Mouse (Mus musculus) c-Kit-positive CD71-positive TER-119-negative erythroid progenitor cells, embryonic 14.5 days (primary cell): Measurements from ENCODE around the gene Rce1.
"Not testable (repeated sequence)": the region's sequence is repeated elsewhere in the genome, so short reads cannot be mapped to it uniquely, and the experiment has no call there.

Source experiments
- DNase-seq: peaks from one replicate; pipeline ENCODE4 v3.0.0-alpha.2; 2013; ENCODE audit warnings: low read depth

Rce1 gene

DNA sequence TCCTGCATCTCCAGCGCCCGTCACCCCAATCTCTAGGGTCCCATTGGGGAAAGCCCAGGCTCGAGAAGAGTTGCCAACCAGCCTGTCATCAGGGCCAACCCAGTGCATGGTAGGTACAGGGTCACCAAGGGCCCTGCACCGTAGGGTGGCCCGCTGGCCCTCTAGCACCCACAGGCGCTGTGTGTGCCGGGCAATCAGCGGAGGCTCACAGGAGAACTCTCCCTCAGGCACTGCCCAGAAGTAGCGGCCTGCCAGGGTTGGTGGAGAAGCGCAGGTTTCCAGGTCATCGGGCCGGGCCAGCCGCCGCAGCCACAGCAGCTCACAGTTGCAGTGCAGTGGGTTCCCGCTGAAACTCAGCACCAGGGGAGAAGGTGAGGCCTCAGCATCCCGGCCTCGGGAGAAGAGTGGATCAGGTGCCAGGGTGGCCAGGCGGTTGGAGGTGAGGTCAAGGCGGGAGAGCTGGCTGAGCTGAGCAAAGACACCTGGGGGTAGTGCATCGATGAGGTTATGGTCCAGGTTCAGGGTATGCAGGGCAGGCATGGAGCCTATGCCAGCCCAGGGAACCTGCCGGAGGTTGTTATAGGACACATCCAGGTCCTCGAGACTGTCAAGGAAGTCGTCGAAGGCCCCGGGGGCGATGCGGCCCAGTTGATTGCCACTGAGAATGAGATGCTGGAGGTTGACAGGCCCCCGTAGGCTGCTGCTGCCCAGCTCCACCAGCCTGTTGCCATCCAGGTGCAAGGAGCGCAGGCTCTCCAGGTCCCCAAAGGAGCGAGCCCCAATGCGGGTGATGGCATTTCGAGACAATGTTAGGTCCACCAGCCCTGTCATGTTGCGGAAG, 11.8 kb downstream of the Rce1 start:
- DNase-seq: no peak

DNA sequence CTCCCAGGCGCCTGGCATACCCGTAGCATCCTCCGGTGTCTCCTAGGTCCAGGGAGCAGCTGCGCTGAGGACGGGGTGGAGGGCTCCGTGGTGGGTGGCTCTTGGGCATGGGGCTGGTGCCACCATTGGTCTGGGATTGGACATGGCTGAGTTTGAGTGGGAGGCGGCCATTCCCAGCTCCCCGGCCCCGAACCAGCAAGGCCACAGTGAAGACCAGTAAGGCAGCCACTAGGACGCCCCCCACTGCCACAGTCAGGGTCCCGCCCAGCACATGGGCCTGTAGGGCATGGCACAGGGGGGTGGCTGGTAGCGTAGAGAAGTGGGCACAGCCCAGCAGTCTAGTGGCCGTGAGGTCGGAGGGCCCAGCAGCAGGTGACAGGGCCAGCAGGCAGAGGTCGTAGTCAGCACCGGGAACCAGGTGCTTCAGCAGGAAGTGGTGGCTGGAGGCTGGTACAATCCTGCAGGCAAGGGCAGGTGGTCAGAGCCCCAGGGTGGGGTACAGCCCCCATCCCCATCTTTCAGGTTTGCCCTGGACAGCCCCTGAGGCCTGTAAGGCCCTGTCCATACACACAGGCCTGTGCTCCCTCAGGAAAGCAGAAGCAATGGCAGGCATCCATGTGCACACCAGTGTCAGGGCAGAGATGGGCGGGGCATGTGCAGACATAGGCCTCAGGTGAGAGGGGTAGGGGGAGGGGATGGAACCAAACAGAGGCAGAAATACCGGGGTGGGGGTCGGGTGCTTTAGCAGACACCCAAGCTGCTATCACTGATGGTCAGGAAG, 13.1 kb downstream of the Rce1 start:
- no peak for DNase-seq

DNA sequence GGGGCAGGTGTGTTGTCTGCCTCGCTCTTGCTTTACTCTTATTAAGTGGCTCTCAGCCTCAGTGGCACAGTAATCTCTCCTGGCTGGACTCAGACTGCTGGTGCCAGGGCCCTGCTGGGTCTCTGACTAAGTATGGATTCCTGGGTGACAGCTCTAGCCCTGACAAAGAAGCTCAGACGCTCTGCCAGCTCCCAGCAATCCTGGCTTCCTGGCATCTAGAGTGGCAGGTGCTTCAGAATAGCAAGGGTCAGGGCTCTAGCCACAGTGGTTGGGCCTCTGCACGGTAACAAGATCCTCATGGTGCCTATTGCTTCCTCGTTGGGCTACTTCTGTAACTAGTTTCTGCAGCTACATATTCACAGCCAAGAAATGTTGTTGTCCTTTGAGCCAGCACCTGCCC, 15.3 kb downstream of the Rce1 start:
- DNase-seq: no peak

DNA sequence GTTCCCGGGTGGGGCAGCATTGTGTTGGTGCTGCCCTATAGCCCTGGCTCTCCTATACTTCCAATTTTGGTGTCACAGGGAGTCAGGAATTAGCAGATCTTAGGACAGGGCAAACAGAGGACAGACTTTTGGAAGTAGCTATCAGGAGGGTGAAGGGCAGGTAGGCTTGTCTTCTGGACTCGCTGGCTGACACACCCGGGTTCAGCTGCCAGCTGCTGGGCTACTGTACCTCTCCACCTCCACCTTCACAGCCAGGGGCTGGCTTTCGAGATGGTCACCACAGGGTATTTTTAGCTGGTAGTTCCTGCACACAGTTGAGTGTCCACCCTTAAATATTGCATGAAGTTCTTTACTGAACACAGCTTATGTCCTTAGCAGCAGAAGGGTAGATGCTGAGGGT, 16.9 kb downstream of the Rce1 start:
- DNase-seq: no peak

DNA sequence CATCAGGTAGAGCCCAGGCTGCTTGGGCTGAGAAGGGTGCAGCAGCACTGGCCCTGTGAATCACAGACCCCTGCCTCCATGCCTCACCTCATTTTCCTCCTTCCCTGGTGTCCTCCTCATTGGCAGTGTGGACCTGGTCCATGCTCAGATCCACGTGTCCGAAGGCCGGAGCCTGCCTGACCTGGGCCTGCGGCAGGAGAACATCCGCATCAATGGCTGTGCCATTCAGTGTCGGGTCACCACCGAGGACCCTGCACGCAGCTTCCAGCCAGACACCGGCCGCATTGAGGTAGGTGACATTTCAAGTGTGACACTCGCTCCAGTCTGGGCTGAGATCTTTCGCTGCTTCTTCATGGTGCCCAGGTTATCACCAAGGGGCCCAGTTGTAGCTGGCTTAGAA, 18.0 kb downstream of the Rce1 start:
- DNase-seq: no peak

DNA sequence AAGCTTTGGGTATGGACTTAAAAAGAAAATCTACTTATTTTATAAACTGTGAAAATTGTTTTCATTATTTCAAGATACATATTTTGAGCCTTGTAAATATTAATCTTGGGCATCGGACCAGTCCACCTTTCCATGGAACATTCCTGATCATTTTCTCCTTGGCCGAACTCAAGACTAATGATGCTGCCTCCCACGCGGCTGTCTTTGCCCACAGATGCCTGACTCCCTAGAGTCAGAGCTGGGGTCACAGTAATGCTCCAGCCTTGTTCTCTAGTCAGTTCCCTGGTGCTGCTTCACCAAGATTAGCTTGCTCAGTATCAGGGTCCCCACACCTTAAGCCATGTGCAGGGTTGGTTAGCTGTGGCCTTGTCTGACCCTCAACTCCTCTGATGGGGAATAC, 19.8 kb downstream of the Rce1 start:
- no peak for DNase-seq

DNA sequence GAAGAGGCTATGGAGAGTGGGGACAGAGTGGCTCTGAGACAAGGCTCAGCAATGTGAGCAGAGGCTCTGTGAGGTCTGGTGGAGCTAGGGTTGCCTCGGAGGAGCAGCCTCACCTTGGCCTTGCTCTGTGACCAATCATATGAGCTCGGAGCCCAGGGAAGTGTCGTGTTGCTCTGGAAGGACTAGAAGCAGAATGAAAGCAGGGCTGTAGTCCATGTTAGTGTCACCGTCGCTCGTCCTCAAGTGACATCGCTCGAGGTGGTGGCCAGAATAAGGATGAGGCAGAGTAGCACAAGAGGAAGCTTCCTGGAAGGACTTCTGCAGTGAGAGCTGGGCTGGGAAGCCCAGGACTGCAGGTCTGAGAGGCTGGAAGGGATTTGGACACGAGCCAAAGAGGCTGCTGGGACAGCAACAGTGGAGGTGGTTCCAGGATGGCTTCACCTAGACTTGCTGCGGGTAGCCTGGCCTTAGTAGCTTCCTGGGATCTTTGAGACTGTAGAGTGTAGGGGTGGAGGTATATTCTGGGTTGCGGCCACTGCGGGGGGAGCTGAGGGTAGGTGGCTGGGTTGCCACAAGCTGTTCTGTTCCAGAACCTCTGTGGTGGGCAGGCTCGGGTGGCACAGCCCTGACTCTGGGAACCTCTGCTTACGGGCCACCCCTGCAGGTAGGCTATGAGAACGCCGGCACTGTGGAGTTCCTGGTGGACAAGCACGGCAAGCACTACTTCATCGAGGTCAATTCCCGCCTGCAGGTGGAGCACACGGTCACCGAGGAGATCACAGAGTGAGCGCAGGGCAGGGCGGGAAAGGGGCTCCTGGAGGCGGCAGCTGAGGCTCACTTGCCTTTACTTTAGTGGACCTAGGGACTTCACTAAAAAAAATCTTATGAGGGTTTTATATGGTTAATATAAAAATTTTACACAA, 21.4 kb downstream of the Rce1 start:
- DNase-seq: no peak

DNA sequence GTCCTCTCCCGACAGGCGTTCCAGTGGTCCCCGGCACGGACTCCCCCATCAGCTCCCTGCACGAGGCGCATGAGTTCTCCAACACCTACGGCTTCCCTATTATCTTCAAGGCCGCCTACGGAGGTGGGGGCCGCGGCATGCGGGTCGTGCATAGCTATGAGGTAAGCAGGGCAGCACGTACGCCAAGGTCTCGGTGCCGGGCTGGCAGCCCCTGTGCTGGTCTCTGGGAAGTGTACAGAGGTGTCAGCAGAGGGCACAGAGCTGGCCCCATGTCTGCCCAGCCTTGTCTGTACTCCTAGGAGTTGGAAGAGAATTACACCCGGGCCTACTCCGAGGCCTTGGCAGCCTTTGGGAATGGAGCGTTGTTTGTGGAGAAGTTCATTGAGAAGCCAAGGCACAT, 23.0 kb downstream of the Rce1 start:
- no peak for DNase-seq

DNA sequence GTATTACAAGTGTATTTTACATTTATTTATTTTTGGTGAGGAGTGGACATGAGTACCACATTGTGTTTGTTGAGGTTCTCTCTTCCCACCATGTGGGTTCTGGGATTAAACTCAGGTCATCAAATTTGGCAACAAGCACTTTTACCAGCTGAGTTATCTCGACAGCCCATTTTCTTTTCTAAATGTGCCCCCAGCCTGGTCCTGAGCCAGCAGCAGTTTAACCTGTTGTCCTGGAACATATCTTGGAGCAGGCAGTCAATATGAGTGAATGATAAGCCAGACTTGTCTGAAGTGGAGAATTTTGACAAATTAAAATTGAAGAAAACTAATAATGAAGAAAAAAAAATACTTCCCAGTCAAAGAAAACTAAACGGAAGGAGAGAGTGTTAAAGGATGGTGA, 29.4 kb downstream of the Rce1 start:
- DNase-seq: no peak

DNA sequence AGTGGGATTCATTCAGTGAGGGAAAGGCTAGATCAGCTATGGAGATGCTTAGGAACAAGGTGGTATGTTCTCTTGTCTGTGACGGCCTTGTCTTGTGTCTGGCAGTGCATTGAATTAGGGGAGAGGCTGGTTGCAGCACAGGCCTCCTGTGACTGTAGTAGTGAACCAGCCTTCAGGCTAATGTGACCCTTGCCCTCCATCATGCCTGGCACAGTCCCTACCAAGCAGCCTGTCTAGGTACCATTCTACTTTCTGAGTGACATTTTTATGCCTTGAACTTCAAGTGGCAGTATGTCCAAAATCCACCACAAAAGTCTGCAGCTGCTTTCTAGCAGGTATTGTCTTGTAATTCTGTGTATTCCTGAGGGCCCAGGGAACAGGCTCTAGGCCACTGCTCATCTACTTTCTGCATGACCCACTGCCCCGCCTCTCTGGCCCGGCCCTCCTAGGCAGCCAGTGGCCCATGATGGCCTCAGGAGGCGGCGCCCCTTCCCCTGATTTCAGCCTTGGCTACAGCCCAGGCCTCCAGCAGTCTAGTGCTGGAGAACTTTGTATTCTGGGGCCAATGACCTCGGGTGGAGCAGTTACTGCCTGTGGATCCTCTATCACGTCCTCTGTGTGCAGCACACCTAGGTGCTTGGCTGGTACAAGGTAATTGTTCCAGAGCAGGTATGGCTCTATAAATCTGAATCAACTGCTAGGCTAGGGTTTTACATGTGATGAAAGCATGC, 31.5 kb downstream of the Rce1 start:
- no peak for DNase-seq

DNA sequence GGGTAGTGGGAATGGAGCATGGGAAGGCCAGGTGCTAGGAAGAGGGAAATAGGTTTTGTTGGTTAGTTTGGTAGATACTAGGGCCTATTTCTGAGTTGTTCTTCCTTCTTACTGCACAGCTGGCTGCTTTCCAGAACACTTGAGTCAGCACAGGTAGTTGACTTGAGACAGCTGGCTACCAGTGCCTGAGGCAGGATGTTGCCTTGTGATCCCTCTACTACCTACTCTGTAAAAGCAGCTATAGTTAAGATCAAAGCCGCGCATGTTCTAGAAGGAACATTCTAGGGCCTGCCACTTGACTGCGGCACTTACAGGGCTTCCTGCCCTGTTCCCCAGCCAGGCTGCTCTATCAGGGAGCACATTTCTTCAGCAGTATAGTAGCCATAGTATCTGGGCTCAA, 35.4 kb downstream of the Rce1 start:
- DNase-seq: no peak

DNA sequence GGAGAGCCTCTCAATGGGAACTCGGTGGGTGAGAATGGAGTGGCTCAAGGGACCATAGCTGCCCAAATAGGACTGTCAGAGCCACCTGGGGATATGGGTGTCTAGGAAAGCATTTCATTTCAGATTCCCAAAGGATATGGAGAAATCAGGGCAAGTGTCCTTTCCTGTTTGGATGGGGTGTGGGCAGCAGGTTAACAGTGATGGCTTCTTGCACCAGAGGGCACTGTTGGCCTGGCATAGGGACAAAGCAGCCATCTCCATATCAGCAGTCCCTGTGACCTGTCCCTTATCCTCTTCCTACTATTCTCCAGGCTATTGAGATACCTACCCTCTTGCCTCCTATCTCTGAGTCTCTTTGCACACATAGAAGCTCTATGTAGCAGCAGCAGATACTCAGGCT, 36.4 kb downstream of the Rce1 start:
- no peak for DNase-seq

DNA sequence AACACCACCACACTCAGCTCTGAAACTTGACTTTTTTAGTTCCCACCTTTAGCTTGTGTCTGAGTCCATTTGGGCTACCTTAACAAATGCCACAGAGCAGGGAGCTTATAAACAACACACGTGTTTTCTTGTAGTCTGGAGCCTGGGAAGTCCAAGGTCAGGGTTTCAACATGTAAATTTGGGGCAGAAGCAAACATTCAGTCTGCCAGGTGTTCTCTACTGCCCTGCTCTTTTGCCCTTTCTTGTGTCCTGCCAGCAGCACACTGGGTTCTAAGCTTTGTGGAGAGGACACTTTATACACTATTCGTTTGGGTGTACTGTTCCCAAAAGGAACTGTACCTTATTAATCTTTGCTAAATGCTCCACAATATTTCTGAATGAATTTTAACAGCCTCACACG, 37.0 kb downstream of the Rce1 start:
- no peak for DNase-seq

DNA sequence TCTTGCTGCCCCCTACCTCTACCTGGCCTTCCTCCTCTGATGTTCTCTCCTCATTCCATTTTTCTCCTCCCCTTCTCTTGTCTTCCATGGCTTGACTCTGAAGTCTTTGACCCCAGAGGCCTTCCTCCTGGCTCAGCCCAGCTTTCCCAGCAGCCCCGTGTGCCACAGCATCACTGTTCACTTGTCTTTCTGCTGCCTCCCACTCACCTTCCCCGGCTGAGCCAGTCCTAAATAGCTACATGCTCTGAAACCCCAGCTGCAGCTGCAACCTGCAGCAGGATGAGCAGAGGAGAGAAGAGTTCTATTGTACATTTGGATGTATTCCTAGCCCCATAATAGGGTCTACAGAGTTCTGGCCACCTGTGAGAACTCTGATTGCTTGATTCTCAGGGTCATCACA, 38.0 kb downstream of the Rce1 start:
- no peak for DNase-seq

DNA sequence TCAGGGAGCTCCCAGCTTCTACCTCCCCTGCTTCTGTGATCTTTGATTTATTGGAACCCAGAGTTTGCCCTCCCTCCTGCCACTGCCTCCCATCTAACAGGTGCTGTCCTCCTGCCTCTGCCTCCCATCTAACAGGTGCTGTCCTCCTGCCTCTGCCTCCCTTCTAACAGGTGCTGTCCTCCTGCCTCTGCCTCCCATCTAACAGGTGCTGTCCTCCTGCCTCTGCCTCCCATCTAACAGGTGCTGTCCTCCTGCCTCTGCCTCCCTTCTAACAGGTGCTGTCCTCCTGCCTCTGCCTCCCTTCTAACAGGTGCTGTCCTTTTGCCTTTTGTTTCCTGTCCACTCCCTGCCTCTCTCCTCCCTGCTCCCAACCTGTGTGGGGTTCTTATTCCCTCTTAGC, 38.7 kb downstream of the Rce1 start:
- not testable (repeated sequence) for DNase-seq

DNA sequence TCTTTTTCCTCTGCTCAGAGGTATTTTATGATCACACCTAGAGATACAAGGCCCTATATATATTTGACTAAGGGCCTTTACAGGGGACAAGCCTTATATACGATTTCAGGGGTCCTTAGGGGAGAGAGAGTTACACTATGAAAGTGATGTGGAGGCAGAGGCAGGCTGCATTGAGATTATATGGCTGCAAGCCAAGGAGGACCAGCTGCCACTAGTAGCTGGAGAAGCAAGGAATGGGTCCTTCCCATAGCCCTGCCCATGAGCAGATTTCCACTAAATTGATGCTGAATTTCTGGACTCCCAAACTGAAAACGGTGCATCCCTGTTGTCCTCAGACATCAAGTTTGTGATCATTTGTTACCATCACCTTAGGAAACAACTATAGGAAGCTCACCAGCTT, 41.6 kb downstream of the Rce1 start:
- no peak for DNase-seq

DNA sequence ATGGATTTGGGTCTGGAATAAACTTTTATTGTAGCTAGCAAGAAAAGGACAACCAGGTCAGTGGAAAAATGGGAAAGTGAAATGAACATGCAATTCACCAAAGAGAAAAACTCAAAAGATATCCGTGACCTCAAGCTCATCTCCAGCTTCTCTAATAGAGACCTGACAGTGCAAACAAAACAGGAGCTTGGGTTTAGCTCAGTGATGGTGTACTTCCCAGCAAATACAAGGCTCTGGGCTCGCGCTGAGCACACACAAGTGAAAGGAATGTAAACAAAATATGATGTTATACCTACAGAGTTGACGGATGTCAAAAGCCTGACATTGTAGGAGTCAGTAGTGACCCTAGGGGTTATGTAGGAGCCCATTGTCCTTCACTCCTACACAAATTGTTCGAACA, 46.1 kb downstream of the Rce1 start:
- no peak for DNase-seq

DNA sequence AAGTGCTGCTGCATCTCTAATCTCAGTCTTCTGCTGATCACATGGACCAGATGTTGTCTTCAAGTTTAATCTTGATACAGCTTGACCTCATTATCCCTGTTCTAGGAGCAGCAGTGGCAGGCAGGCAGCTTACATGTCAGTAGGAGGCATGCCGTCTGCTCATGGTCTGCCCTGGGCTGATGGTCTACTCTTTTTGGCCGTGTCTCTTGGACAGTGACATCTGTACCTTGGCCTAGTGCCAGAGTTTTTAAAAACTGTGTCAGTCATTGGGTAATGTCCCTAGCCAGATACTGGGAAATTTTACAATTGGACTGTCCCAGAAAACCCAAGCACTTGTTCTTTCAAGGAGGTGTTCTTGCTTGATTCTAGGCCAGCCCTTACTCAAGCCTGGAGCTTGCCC, 46.6 kb downstream of the Rce1 start:
- no peak for DNase-seq

DNA sequence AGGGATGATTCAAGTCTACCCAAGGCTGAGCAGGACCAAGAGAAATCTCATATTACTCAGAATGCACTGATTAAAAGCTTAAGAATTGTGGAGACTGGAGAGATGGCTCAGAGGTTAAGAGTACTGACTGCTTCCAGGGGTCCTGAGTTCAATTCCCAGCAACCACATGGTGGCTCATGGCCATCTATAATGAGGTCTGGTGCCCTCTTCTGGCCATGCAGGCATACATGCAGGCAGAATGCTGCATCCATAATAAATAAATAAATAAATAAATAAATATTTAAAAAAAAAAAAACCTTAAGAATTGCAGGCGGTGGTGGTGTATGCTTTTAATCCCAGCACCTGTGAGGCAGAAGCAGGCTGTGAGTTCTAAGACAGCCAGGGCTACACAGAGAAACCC, 52.2 kb downstream of the Rce1 start:
- no peak for DNase-seq
